In genomic region chr9:102725958-102726654, GRCm38 (mm10) we compare ENCODE assay signal across 8 mouse cellular contexts. TPM values are rescaled to one million over a fixed set of nuclear protein-coding genes. Genes with fewer than 3 reads are reported as not detected.
DNase-seq lines count a peak whose midpoint lies in the region; ATAC-seq lines count a peak whose summit lies in the region.

No protein-coding gene starts in this region.

- H3K9me3 ChIP-seq in embryonic facial prominence, embryonic 14.5 days (ENCODE audit: control insufficient read depth, low read length): no peaks in the 10 kb centered on the region
- no peaks in the 10 kb centered on the region for H3K9me3 ChIP-seq in liver, embryonic 13.5 days (replicated peaks)
- H3K9me3 ChIP-seq in neural tube, embryonic 14.5 days (ENCODE audit: control insufficient read depth, low read length): no peaks in the 10 kb centered on the region

- H3K9ac ChIP-seq in embryonic facial prominence, embryonic 14.5 days (ENCODE audit: low read depth, low read length): no peak overlapping the region
- no peak overlapping the region for H3K9ac ChIP-seq in liver, embryonic 13.5 days
- peak overlapping the region; percentile 44 for H3K9ac ChIP-seq in neural tube, embryonic 14.5 days (replicated peaks; ENCODE audit: low read depth, low read length)

- DNase-seq in kidney, adult 11 months: peak; percentile 96
- DNase-seq in kidney, adult 9 months: no peak
- DNase-seq in embryonic facial prominence, embryonic 14.5 days (ENCODE audit: low spot score): peak; percentile 97
- peak; percentile 91 for DNase-seq in heart, adult 8-10 months (ENCODE audit: low spot score)
- peak; percentile 94 to 96 for DNase-seq in kidney, adult 8-10 months
- DNase-seq in liver, embryonic 13.5 days: no peak
- DNase-seq in urinary bladder, postnatal 4 days (ENCODE audit: low spot score in 2 of 2): peak; percentile 83 to 84

- H3K36me3 ChIP-seq in embryonic facial prominence, embryonic 14.5 days (ENCODE audit: control insufficient read depth, insufficient read depth, low read length): peaks cover 94% of the 10 kb centered on the region
- peaks cover 58% of the 10 kb centered on the region for H3K36me3 ChIP-seq in liver, embryonic 13.5 days
- peaks cover 80% of the 10 kb centered on the region for H3K36me3 ChIP-seq in neural tube, embryonic 14.5 days (ENCODE audit: control insufficient read depth, insufficient read depth, low read length)

- WGBS in embryonic facial prominence, embryonic 14.5 days: 2% methylated on average over 16 of the region's 22 CpGs
- WGBS in liver, embryonic 13.5 days (ENCODE audit: insufficient replicate concordance): 5% methylated on average over 22 of the region's 22 CpGs
- WGBS in neural tube, embryonic 14.5 days: under 1% methylated on average over 18 of the region's 22 CpGs

- peak overlapping the region; percentile 10 for H3K4me3 ChIP-seq in embryonic facial prominence, embryonic 14.5 days (ENCODE audit: low read depth, low read length)
- no peak overlapping the region for H3K4me3 ChIP-seq in liver, embryonic 13.5 days (replicated peaks)
- no peak overlapping the region for H3K4me3 ChIP-seq in neural tube, embryonic 14.5 days (ENCODE audit: low read depth, low read length)

- H3K27me3 ChIP-seq in embryonic facial prominence, embryonic 14.5 days (replicated peaks; ENCODE audit: control insufficient read depth, insufficient read depth, low read length): no peaks in the 10 kb centered on the region
- H3K27me3 ChIP-seq in liver, embryonic 13.5 days: 0 out of 2 replicates have a peak, but pooled peaks cover 6% of the 10 kb centered on the region
- no peaks in the 10 kb centered on the region for H3K27me3 ChIP-seq in neural tube, embryonic 14.5 days (ENCODE audit: control insufficient read depth, insufficient read depth, low read length)

- peaks cover 53% of the 10 kb centered on the region for H3K4me1 ChIP-seq in embryonic facial prominence, embryonic 14.5 days (ENCODE audit: control insufficient read depth, insufficient read depth, low read length)
- peaks cover 47% of the 10 kb centered on the region for H3K4me1 ChIP-seq in liver, embryonic 13.5 days (replicated peaks)
- H3K4me1 ChIP-seq in neural tube, embryonic 14.5 days (ENCODE audit: control insufficient read depth, insufficient read depth, low read length): peaks cover 49% of the 10 kb centered on the region

- H3K4me2 ChIP-seq in embryonic facial prominence, embryonic 14.5 days (ENCODE audit: low read depth, low read length): peak overlapping the region; percentile 41
- peak overlapping the region; percentile 40 for H3K4me2 ChIP-seq in liver, embryonic 13.5 days
- H3K4me2 ChIP-seq in neural tube, embryonic 14.5 days (ENCODE audit: low read depth, low read length): peak overlapping the region; percentile 22; the same call in 1 of the 2 replicates

- H3K27ac ChIP-seq in embryonic facial prominence, embryonic 14.5 days (replicated peaks; ENCODE audit: low read depth, low read length): peak overlapping the region; percentile 79
- H3K27ac ChIP-seq in liver, embryonic 13.5 days: peak overlapping the region; percentile 53
- peak overlapping the region; percentile 62 for H3K27ac ChIP-seq in neural tube, embryonic 14.5 days (ENCODE audit: low read depth, low read length)

- peak; percentile 84 for ATAC-seq in embryonic facial prominence, embryonic 14.5 days (ENCODE audit: low read depth)
- ATAC-seq in liver, embryonic 13.5 days (ENCODE audit: low read depth): peak; percentile 43
- peak; percentile 77 for ATAC-seq in neural tube, embryonic 14.5 days (ENCODE audit: low read depth)

RNA-seq across cellular contexts. Expression of gene Amotl2, which starts 9.6 kb away (rescaled TPM):
- polyA plus RNA-seq in embryonic facial prominence, embryonic 14.5 days (2014; fragmentation: Nextera tagmentation; extraction: Ambion mirVana): 44.5 and 48.1 TPM in 2 replicates
- 10 to 100 TPM; 56.7 to 80.1 (median 58.6) TPM for total RNA-seq in heart, adult 8-10 months (2022)
- 4.2 and 4.5 TPM in 2 replicates for polyA plus RNA-seq in liver, embryonic 13.5 days (2015; fragmentation: Nextera tagmentation; extraction: Ambion mirVana)
- 37.7 and 58.9 TPM in 2 replicates for polyA plus RNA-seq in neural tube, embryonic 14.5 days (2014; fragmentation: Nextera tagmentation; extraction: Ambion mirVana)

Comparison
In these comparisons a context has a peak if more than half of its experiments do, and no peak if none do; other contexts are left out.
1. DNase-seq: peak in kidney, adult 11 months (single experiment), embryonic facial prominence, embryonic 14.5 days (single experiment), heart, adult 8-10 months (single experiment), kidney, adult 8-10 months (2 of 2) and urinary bladder, postnatal 4 days (2 of 2); none in kidney, adult 9 months (single experiment) and liver, embryonic 13.5 days (single experiment).
2. Peak in every context shown above with its lines, with median percentiles within 50 percentile points of each other: ATAC-seq, H3K27ac ChIP-seq and H3K4me2 ChIP-seq.